Mouse (Mus musculus) splenic B cell, adult 2 months (primary cell): ENCODE measurements around the gene Defb38.

Experiments
- DNase-seq: peaks from one replicate; pipeline ENCODE4 v3.0.0-alpha.2; 2011; ENCODE audit warnings: low read depth, low spot score
- H3K27me3 ChIP-seq: 2 replicates; pipeline ENCODE4 v1.6.1; 2012; ENCODE audit warnings: mild to moderate bottlenecking, low read length, moderate library complexity, mixed read lengths; ENCODE audit not compliant: control insufficient read depth, poor library complexity, insufficient read depth, severe bottlenecking
- H3K36me3 ChIP-seq: 2 replicates; pipeline ENCODE4 v1.6.1; 2012; ENCODE audit warnings: mild to moderate bottlenecking, low read length, moderate library complexity, mixed read lengths; ENCODE audit not compliant: control insufficient read depth, poor library complexity, insufficient read depth, severe bottlenecking

The Defb38 gene

DNA sequence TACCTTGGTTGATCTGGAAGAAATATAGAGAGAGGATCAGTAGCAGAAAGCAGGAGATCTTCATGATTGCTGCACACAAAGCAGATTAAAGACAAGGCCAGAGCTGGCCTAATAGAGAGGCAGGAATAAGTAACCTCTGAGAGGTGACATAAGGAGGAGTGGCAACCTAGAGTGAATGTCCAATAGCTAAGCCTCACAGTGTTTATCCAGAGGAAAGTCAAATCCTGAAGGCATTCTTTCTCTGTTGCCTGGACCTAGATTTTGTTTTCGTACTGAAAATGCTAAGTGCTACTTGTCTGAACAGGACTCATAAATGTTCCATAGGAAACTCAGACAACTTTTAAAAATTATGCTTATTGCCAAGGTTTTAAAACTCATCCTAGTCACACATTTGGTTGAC lies at the start of gene Defb38:
Gene Defb38 (minus strand): TSS at position 101 of the 400 bp plus-strand sequence.
- DNase-seq: no peak
- no peaks in the 10 kb centered on the region for H3K27me3 ChIP-seq
- no peaks in the 10 kb centered on the region for H3K36me3 ChIP-seq

GRCm38 (mm10) chr8:19066013-19066412 lies 39.6 kb upstream of the Defb38 start:
- no peaks in the 10 kb centered on the region for H3K27me3 ChIP-seq
- H3K36me3 ChIP-seq: no peaks in the 10 kb centered on the region
- DNase-seq: no peak

DNA sequence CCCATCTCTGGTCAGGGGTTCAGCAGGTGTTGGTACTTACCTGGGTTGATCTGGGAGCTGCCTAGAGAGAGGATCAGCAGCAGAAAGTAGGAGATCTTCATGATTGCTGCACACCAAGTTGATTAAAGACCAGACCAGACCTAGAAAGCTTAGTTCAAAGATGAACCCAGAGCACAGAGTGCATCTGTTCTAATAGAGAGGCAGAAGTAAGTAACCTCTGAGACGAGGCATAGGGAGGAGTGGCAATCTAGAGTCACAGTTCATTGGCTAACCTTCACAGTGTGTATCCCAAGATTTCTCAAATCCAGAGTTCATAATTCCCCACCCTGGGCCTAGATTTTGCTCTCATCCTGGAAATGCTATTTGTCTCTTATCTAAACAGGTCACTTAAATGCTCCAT lies 38.3 kb upstream of the Defb38 start, which contains the start of gene Defb39:
Gene Defb39 (minus strand): TSS at position 101 of the 400 bp plus-strand sequence.
- no peak for DNase-seq

GRCm38 (mm10) chr8:19062891-19063290 lies 36.5 kb upstream of the Defb38 start:
- H3K36me3 ChIP-seq: no peaks in the 10 kb centered on the region
- DNase-seq: no peak
- H3K27me3 ChIP-seq: no peaks in the 10 kb centered on the region

More for the DNA sequence above, 38.3 kb upstream of the Defb38 start, which contains the start of gene Defb39:
- no peaks in the 10 kb centered on the region for H3K36me3 ChIP-seq
- no peaks in the 10 kb centered on the region for H3K27me3 ChIP-seq

DNA sequence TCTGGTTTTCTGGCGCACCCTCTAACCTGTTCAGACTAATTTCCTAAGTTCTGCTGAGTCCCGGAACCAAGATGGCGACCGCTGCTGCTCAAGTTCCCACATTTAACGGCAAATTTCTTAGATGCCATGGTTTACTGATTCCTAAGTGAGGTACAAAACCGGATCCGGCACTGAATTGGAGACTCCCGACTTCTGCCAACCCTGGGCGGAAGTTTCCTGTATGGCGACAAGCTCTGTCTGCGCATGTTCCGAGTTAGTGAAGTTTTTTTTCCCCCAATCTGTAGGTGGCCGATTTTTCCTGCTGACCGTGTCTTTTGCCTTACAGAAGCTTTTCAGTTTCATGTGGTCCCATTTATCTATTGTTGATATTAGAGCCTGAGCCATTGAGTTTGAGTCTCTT lies 18.9 kb upstream of the Defb38 start:
- no peaks in the 10 kb centered on the region for H3K36me3 ChIP-seq
- no peak for DNase-seq
- H3K27me3 ChIP-seq: no peaks in the 10 kb centered on the region
